Mouse (Mus musculus) kidney, embryonic 15.5 days (tissue): ENCODE measurements at regions not wholly inside any gene's neighbourhood (a gene's known extent, or its start where the extent isn't known, plus 50 kb on each side); places are given as distances from the start of the nearest gene placed in this dataset.
A peak's percentile ranks its signal among the peaks of the same experiment; 100 is the strongest.

Source experiments
- ATAC-seq: fragments of 200-750 bp; cut with Nextera tagmentation; replicated peaks from 2 replicates; pipeline ENCODE4 v1.8.0; 2017; ENCODE audit warnings: moderate TSS enrichment; ENCODE audit not compliant: low FRiP score
- H3K27ac ChIP-seq: fragments of 300-500 bp; sonication (generic); 2 replicates; pipeline ENCODE4 v1.5.1; 2015; ENCODE audit warnings: mild to moderate bottlenecking, inconsistent platforms
- H3K27me3 ChIP-seq: fragments of 300-500 bp; sonication (generic); 2 replicates; pipeline ENCODE4 v1.6.1; 2015; ENCODE audit warnings: inconsistent platforms
- H3K36me3 ChIP-seq: fragments of 300-500 bp; sonication (generic); 2 replicates; pipeline ENCODE4 v1.6.1; 2015; ENCODE audit warnings: inconsistent platforms
- H3K4me1 ChIP-seq: fragments of 300-500 bp; sonication (generic); 2 replicates; pipeline ENCODE4 v1.6.1; 2015; ENCODE audit warnings: inconsistent platforms
- H3K4me2 ChIP-seq: fragments of 300-500 bp; sonication (generic); 2 replicates; pipeline ENCODE4 v1.6.1; 2015; ENCODE audit warnings: moderate library complexity, mild to moderate bottlenecking, inconsistent platforms
- H3K4me3 ChIP-seq: fragments of 300-500 bp; sonication (generic); replicated peaks from 2 replicates; pipeline ENCODE4 v1.5.1; 2015; ENCODE audit warnings: mild to moderate bottlenecking, inconsistent platforms
- H3K9ac ChIP-seq: fragments of 300-500 bp; sonication (generic); 2 replicates; pipeline ENCODE4 v1.6.1; 2015; ENCODE audit warnings: mild to moderate bottlenecking, inconsistent platforms
- H3K9me3 ChIP-seq: fragments of 300-500 bp; sonication (generic); replicated peaks from 2 replicates; pipeline ENCODE4 v1.6.1; 2016; ENCODE audit warnings: inconsistent platforms
- WGBS: fragments of 180-500 bp; shearing (Covaris S2); methylation state at CpG from one replicate; pipeline ENCODE4 v1.1.7; 2015; ENCODE audit warnings: mixed read lengths; 5-methylcytosine and 5-hydroxymethylcytosine counted together

- H3K9me3 ChIP-seq: no peaks in the 10 kb centered on the region
- no peak overlapping the region for H3K4me3 ChIP-seq
- H3K27ac ChIP-seq: no peak overlapping the region
- no peaks in the 10 kb centered on the region for H3K36me3 ChIP-seq
- H3K4me1 ChIP-seq: no peaks in the 10 kb centered on the region
- H3K27me3 ChIP-seq: no peaks in the 10 kb centered on the region
- no peak overlapping the region for H3K4me2 ChIP-seq
- WGBS: 79% methylated on average over 10 of the region's 10 CpGs
- peak; percentile 52; the same call in 1 of the 2 replicates for ATAC-seq
- H3K9ac ChIP-seq: no peak overlapping the region
Observed at GRCm38 (mm10) chr12:77539661-77540431, 301.9 kb downstream of the Fut8 start.

GRCm38 (mm10) chr12:77541051-77541765 is 303.3 kb downstream of the Fut8 start:
- no peaks in the 10 kb centered on the region for H3K4me1 ChIP-seq
- H3K27me3 ChIP-seq: no peaks in the 10 kb centered on the region
- H3K4me3 ChIP-seq: no peak overlapping the region
- ATAC-seq: no peak
- no peaks in the 10 kb centered on the region for H3K36me3 ChIP-seq
- H3K9me3 ChIP-seq: no peaks in the 10 kb centered on the region
- no peak overlapping the region for H3K27ac ChIP-seq
- no peak overlapping the region for H3K4me2 ChIP-seq
- WGBS: 80% methylated on average over 10 of the region's 10 CpGs
- H3K9ac ChIP-seq: no peak overlapping the region

GRCm38 (mm10) chr12:77541826-77542225 is 303.9 kb downstream of the Fut8 start:
- Histone ChIP-seq H3K4me2 (no peak overlapping the region), H3K27ac (no peak overlapping the region), H3K4me3 (no peak overlapping the region), H3K9ac (no peak overlapping the region), H3K4me1 (no peaks in the 10 kb centered on the region), H3K36me3 (no peaks in the 10 kb centered on the region), H3K9me3 (no peaks in the 10 kb centered on the region), H3K27me3 (no peaks in the 10 kb centered on the region)
- ATAC-seq: no peak
- 86% methylated on average over 4 of the region's 4 CpGs for WGBS

GRCm38 (mm10) chr12:77543651-77544050 is 305.7 kb downstream of the Fut8 start:
- Histone ChIP-seq H3K27ac (no peak overlapping the region), H3K27me3 (no peaks in the 10 kb centered on the region), H3K4me3 (no peak overlapping the region), H3K4me1 (no peaks in the 10 kb centered on the region), H3K9me3 (no peaks in the 10 kb centered on the region), H3K9ac (no peak overlapping the region), H3K36me3 (no peaks in the 10 kb centered on the region), H3K4me2 (no peak overlapping the region)
- WGBS: 90% methylated on average over 6 of the region's 6 CpGs
- no peak for ATAC-seq

- no peaks in the 10 kb centered on the region for H3K9me3 ChIP-seq
- WGBS: 88% methylated on average over 2 of the region's 2 CpGs
- H3K4me1 ChIP-seq: no peaks in the 10 kb centered on the region
- no peaks in the 10 kb centered on the region for H3K36me3 ChIP-seq
- H3K27me3 ChIP-seq: no peaks in the 10 kb centered on the region
- no peak for ATAC-seq
- no peak overlapping the region for H3K4me3 ChIP-seq
- no peak overlapping the region for H3K27ac ChIP-seq
- no peak overlapping the region for H3K9ac ChIP-seq
- H3K4me2 ChIP-seq: no peak overlapping the region
Observed at GRCm38 (mm10) chr12:77546165-77546564, 308.2 kb downstream of the Fut8 start.

GRCm38 (mm10) chr12:77568286-77568685 is 330.4 kb downstream of the Fut8 start:
- Histone ChIP-seq H3K36me3 (no peaks in the 10 kb centered on the region), H3K27me3 (0 out of 2 replicates have a peak, but pooled peaks cover 8% of the 10 kb centered on the region), H3K4me3 (no peak overlapping the region), H3K4me2 (no peak overlapping the region), H3K4me1 (no peaks in the 10 kb centered on the region), H3K27ac (no peak overlapping the region), H3K9me3 (no peaks in the 10 kb centered on the region), H3K9ac (no peak overlapping the region)
- ATAC-seq: peak; percentile 50; the same call in 1 of the 2 replicates
- 8% methylated on average over 3 of the region's 3 CpGs for WGBS

GRCm38 (mm10) chr12:77570501-77570900 is 332.6 kb downstream of the Fut8 start:
- 82% methylated on average over 3 of the region's 3 CpGs for WGBS
- no peak overlapping the region for H3K4me2 ChIP-seq
- no peaks in the 10 kb centered on the region for H3K9me3 ChIP-seq
- H3K27me3 ChIP-seq: 0 out of 2 replicates have a peak, but pooled peaks cover 8% of the 10 kb centered on the region
- no peak for ATAC-seq
- no peak overlapping the region for H3K27ac ChIP-seq
- no peaks in the 10 kb centered on the region for H3K36me3 ChIP-seq
- no peaks in the 10 kb centered on the region for H3K4me1 ChIP-seq
- no peak overlapping the region for H3K4me3 ChIP-seq
- no peak overlapping the region for H3K9ac ChIP-seq

GRCm38 (mm10) chr12:77571071-77571470 is 333.1 kb downstream of the Fut8 start:
- H3K9ac ChIP-seq: no peak overlapping the region
- WGBS: 63% methylated on average over 5 of the region's 5 CpGs
- H3K4me1 ChIP-seq: no peaks in the 10 kb centered on the region
- H3K27me3 ChIP-seq: 0 out of 2 replicates have a peak, but pooled peaks cover 8% of the 10 kb centered on the region
- ATAC-seq: no peak
- no peak overlapping the region for H3K4me3 ChIP-seq
- no peak overlapping the region for H3K4me2 ChIP-seq
- no peak overlapping the region for H3K27ac ChIP-seq
- no peaks in the 10 kb centered on the region for H3K36me3 ChIP-seq
- H3K9me3 ChIP-seq: no peaks in the 10 kb centered on the region

GRCm38 (mm10) chr12:77575046-77575445 is 337.1 kb downstream of the Fut8 start:
- Histone ChIP-seq H3K36me3 (no peaks in the 10 kb centered on the region), H3K27me3 (0 out of 2 replicates have a peak, but pooled peaks cover 5% of the 10 kb centered on the region), H3K9me3 (no peaks in the 10 kb centered on the region), H3K9ac (no peak overlapping the region), H3K4me1 (no peaks in the 10 kb centered on the region), H3K4me3 (no peak overlapping the region), H3K27ac (no peak overlapping the region), H3K4me2 (no peak overlapping the region)
- 60% methylated on average over 3 of the region's 3 CpGs for WGBS
- ATAC-seq: no peak

- no peaks in the 10 kb centered on the region for H3K9me3 ChIP-seq
- H3K36me3 ChIP-seq: no peaks in the 10 kb centered on the region
- H3K4me3 ChIP-seq: no peak overlapping the region
- H3K9ac ChIP-seq: no peak overlapping the region
- 0 out of 2 replicates have a peak, but pooled peaks cover 2% of the 10 kb centered on the region for H3K4me1 ChIP-seq
- ATAC-seq: no peak
- H3K4me2 ChIP-seq: no peak overlapping the region
- 85% methylated on average over 2 of the region's 2 CpGs for WGBS
- no peak overlapping the region for H3K27ac ChIP-seq
- H3K27me3 ChIP-seq: no peaks in the 10 kb centered on the region
Observed at GRCm38 (mm10) chr12:77588297-77588696, 350.4 kb downstream of the Fut8 start.

GRCm38 (mm10) chr12:77589416-77589815 is 351.5 kb downstream of the Fut8 start:
- H3K9ac ChIP-seq: no peak overlapping the region
- no peaks in the 10 kb centered on the region for H3K36me3 ChIP-seq
- H3K4me1 ChIP-seq: 0 out of 2 replicates have a peak, but pooled peaks cover 2% of the 10 kb centered on the region
- no peak for ATAC-seq
- WGBS: 62% methylated on average over 5 of the region's 5 CpGs
- no peaks in the 10 kb centered on the region for H3K9me3 ChIP-seq
- no peak overlapping the region for H3K4me3 ChIP-seq
- H3K4me2 ChIP-seq: no peak overlapping the region
- no peak overlapping the region for H3K27ac ChIP-seq
- H3K27me3 ChIP-seq: no peaks in the 10 kb centered on the region

GRCm38 (mm10) chr12:77594092-77594491 is 356.2 kb downstream of the Fut8 start:
- Histone ChIP-seq H3K36me3 (no peaks in the 10 kb centered on the region), H3K4me1 (peaks cover 18% of the 10 kb centered on the region), H3K27ac (no peak overlapping the region), H3K4me3 (no peak overlapping the region), H3K4me2 (no peak overlapping the region), H3K9ac (no peak overlapping the region), H3K9me3 (no peaks in the 10 kb centered on the region), H3K27me3 (no peaks in the 10 kb centered on the region)
- no peak for ATAC-seq
- WGBS: 97% methylated on average over 1 of the region's 1 CpGs
